ENCODE assay signal across 17 mouse cellular contexts in the genomic region with DNA sequence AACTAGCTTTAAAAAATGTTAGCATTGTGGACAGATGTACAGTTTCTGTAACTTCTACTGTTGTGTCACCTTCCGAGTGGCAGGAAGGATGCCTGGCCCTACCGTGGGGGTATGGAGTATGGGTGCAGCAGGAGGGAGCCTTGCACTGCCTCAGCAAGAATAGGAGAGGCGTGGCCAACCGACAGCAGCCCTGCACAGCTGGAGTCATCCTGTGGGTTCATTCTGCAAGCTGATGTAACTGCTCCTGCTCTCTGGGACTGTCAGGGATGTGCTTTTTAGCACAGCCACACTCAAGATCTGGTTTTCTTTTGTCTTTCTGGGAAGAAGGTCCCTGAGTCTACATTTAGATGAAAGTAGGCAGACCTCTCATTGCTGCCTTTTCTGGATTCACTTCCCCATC. TPM values are rescaled to one million over a fixed set of nuclear protein-coding genes. Genes with fewer than 3 reads are reported as not detected.
A peak's percentile ranks its signal among the peaks of the same experiment; 100 is the strongest.
DNase-seq lines count a peak whose midpoint lies in the region; TF ChIP-seq lines count a peak whose summit lies in the region.
"Had no signal": no experiment of that assay in that cellular context is flagged by ENCODE, and none has a peak within 500 bp of the region (broad histone marks: within the 10 kb centered on the region; RNA-seq: fewer than 3 reads in every experiment).

No protein-coding gene starts in this region.

- H3K36me3 ChIP-seq in heart, embryonic 10.5 days, result no peaks in the 10 kb centered on the region
- H3K36me3 ChIP-seq in myocyte (ENCODE audit: control insufficient read depth, insufficient read depth), result no peaks in the 10 kb centered on the region
- H3K36me3 ChIP-seq: embryonic facial prominence, embryonic 10.5 days; forebrain, embryonic 15.5 days; G1E; liver, embryonic 13.5 days; midbrain, embryonic 15.5 days had no signal

- no peaks in the 10 kb centered on the region for H3K9me3 ChIP-seq in heart, embryonic 10.5 days
- H3K9me3 ChIP-seq: embryonic facial prominence, embryonic 10.5 days; forebrain, embryonic 15.5 days; G1E; liver, embryonic 13.5 days; midbrain, embryonic 15.5 days had no signal

- H3K4me2 ChIP-seq in myocyte (ENCODE audit: low read depth), result peak overlapping the region; percentile 58
- H3K4me2 ChIP-seq: forebrain, embryonic 15.5 days; liver, embryonic 13.5 days; lung, embryonic 14.5 days; midbrain, embryonic 15.5 days had no signal

- no peak for TF ChIP-seq POLR2A in myocyte (IDR thresholded peaks at IDR 0.05; ENCODE audit: insufficient read length, low read depth)

- H3K79me2 ChIP-seq in myocyte (ENCODE audit: control insufficient read depth, insufficient read depth), result no peaks in the 10 kb centered on the region

- no peak overlapping the region for H3ac ChIP-seq in myocyte (ENCODE audit: control insufficient read depth, insufficient read length)

- H3K27me3 ChIP-seq in heart, embryonic 10.5 days (ENCODE audit: insufficient read depth, poor library complexity, severe bottlenecking), result no peaks in the 10 kb centered on the region
- no peaks in the 10 kb centered on the region for H3K27me3 ChIP-seq in myocyte (ENCODE audit: control insufficient read depth, insufficient read depth, insufficient read length)
- H3K27me3 ChIP-seq: forebrain, embryonic 15.5 days; midbrain, embryonic 15.5 days had no signal

- H3K4me3 ChIP-seq in heart, embryonic 10.5 days, result no peak overlapping the region
- H3K4me3 ChIP-seq in myocyte, result no peak overlapping the region
- H3K4me3 ChIP-seq: embryonic facial prominence, embryonic 10.5 days; forebrain, embryonic 15.5 days; heart, adult 2 months; liver, embryonic 13.5 days; midbrain, embryonic 15.5 days had no signal

- no peak overlapping the region for H3K27ac ChIP-seq in heart, embryonic 10.5 days
- H3K27ac ChIP-seq: embryonic facial prominence, embryonic 10.5 days; forebrain, embryonic 15.5 days; heart, adult 2 months; liver, embryonic 13.5 days; midbrain, embryonic 15.5 days had no signal

- no peaks in the 10 kb centered on the region for H3K4me1 ChIP-seq in heart, embryonic 10.5 days
- H3K4me1 ChIP-seq: embryonic facial prominence, embryonic 10.5 days; forebrain, embryonic 15.5 days; liver, embryonic 13.5 days; midbrain, embryonic 15.5 days had no signal

- WGBS in heart, embryonic 10.5 days, result 18% methylated on average over 4 of the region's 4 CpGs

- peak; percentile 58 for DNase-seq in heart, embryonic 10.5 days (ENCODE audit: low spot score)
- no peak for DNase-seq in heart, adult 18-20 months
- DNase-seq in A20 (ENCODE audit: low read depth, low spot score), result peak; percentile 30
- DNase-seq in ZHBTc4 (ENCODE audit: low read depth, low spot score), result peak; percentile 39
- DNase-seq in liver, result no peak
- DNase-seq in spleen, adult 18-20 months, result no peak
- DNase-seq: heart, adult 2 months; kidney, postnatal 4 days; liver, embryonic 13.5 days; lung, embryonic 14.5 days; lung, postnatal 4 days; right cerebral cortex, postnatal 4 days had no signal

TF ChIP-seq in myocyte, 11 proteins besides CTCF, POLR2A, EP300 and RAD21:
- TF ChIP-seq MYOG (IDR thresholded peaks at IDR 0.05; ENCODE audit: control insufficient read depth in 1 of 3, insufficient read depth in 1 of 3, insufficient read length in 2 of 3, low read depth in 2 of 3) (peak in 1 of 3 experiments; percentile 15), E2F4 (IDR thresholded peaks at IDR 0.05; ENCODE audit: insufficient read depth) (no peak), SRF (IDR thresholded peaks at IDR 0.05; ENCODE audit: control insufficient read depth, insufficient read length, low read depth) (no peak), REST (IDR thresholded peaks at IDR 0.05; ENCODE audit: insufficient read depth, insufficient read length) (no peak), MYOD1 (IDR thresholded peaks at IDR 0.05; ENCODE audit: control insufficient read depth in 1 of 3, insufficient read length in 2 of 3, low read depth in 2 of 3) (peak in 2 of 3 experiments; percentile 23 to 41), CEBPB (IDR thresholded peaks at IDR 0.05; ENCODE audit: insufficient read depth, poor library complexity, severe bottlenecking) (peak; percentile 58; the same call in 1 of the 2 replicates), MAX (IDR thresholded peaks at IDR 0.05; ENCODE audit: low read depth) (no peak), USF1 (IDR thresholded peaks at IDR 0.05; ENCODE audit: low read depth) (no peak), POLR2AphosphoS2 (IDR thresholded peaks at IDR 0.05; ENCODE audit: insufficient read length, low read depth) (no peak), TCF3 (IDR thresholded peaks at IDR 0.05; ENCODE audit: insufficient read length, low read depth) (no peak), TCF12 (IDR thresholded peaks at IDR 0.05; ENCODE audit: insufficient read depth, poor library complexity, severe bottlenecking) (no peak)

RNA-seq across cellular contexts. Expression of a gene that starts 38.8 kb away (rescaled TPM):
- 234 and 235 TPM in 2 replicates for polyA plus RNA-seq in heart, embryonic 10.5 days (2016; fragmentation: Nextera tagmentation; extraction: Ambion mirVana)
- 10 to 100 TPM; 36.8 to 44.6 TPM for total RNA-seq in heart, adult 18-20 months (2021)
- polyA plus RNA-seq in myocyte (2012; fragmentation: generic; extraction: Trizol), result 106 TPM

Comparison
In these comparisons a context has a peak if more than half of its experiments do, and no peak if none do; other contexts are left out.
1. DNase-seq: peak in heart, embryonic 10.5 days (single experiment), A20 (single experiment) and ZHBTc4 (single experiment); none in heart, adult 18-20 months (0 of 2), liver (single experiment) and spleen, adult 18-20 months (0 of 2).